Mouse (Mus musculus): ENCODE results near the gene Prss16. TPM values are rescaled to one million over a fixed set of nuclear protein-coding genes. Genes with fewer than 3 reads are reported as not detected.

Gene Prss16
- polyA plus RNA-seq (2015; fragmentation: Nextera tagmentation; extraction: Ambion mirVana) = 1.4 and 2.5 TPM in 2 replicates

GRCm38 (mm10) chr13:22009642-22010041 lies at the start of gene Prss16:
TSS of gene Prss16 (minus strand) at chr13:22009742.

GRCm38 (mm10) chr13:22042568-22043502 lies 33.3 kb upstream of the Prss16 start, which contains the start of the genes Hist1h2ag and Hist1h2bj:
TSS of gene Hist1h2ag (minus strand) at chr13:22042944.
TSS of gene Hist1h2bj (plus strand) at chr13:22043214.

GRCm38 (mm10) chr13:22041142-22041536 lies 31.6 kb upstream of the Prss16 start, which contains the start of gene Hist1h4i:
TSS of gene Hist1h4i (minus strand) at chr13:22041362.

GRCm38 (mm10) chr13:22035267-22036148 lies 26.0 kb upstream of the Prss16 start, which contains the start of the genes Hist1h2ah and Hist1h2bk:
TSS of gene Hist1h2ah (minus strand) at chr13:22035568.
TSS of gene Hist1h2bk (plus strand) at chr13:22035870.

GRCm38 (mm10) chr13:21980981-21981802 lies 28.4 kb downstream of the Prss16 start, which contains the start of gene Pom121l2:
TSS of gene Pom121l2 (plus strand) at chr13:21981194.

Other genes with a start within 250 kb of the Prss16 start
- 52.6 and 68.3 TPM in 2 replicates for gene Hist1h1b, start 229.1 kb downstream of the Prss16 start, polyA plus RNA-seq (2015; fragmentation: Nextera tagmentation; extraction: Ambion mirVana)
- 233 and 297 TPM in 2 replicates for gene Hist1h3i, start 226.4 kb downstream of the Prss16 start, polyA plus RNA-seq (2015; fragmentation: Nextera tagmentation; extraction: Ambion mirVana)
- 27.1 and 37.7 TPM in 2 replicates for gene Hist1h2an, start 222.5 kb downstream of the Prss16 start, polyA plus RNA-seq (2015; fragmentation: Nextera tagmentation; extraction: Ambion mirVana)
- gene Hist1h2bp, start 222.3 kb downstream of the Prss16 start, polyA plus RNA-seq (2015; fragmentation: Nextera tagmentation; extraction: Ambion mirVana) = 4.5 and 7.4 TPM in 2 replicates
- 43.0 and 51.7 TPM in 2 replicates for gene Hist1h2bq, start 199.5 kb downstream of the Prss16 start, polyA plus RNA-seq (2015; fragmentation: Nextera tagmentation; extraction: Ambion mirVana)
- not detected in 2 replicates for gene Hist1h2ao, start 199.3 kb downstream of the Prss16 start, polyA plus RNA-seq (2015; fragmentation: Nextera tagmentation; extraction: Ambion mirVana)
- gene Hist1h4m, start 198.0 kb downstream of the Prss16 start, polyA plus RNA-seq (2015; fragmentation: Nextera tagmentation; extraction: Ambion mirVana) = not detected in 2 replicates
- 24.4 and 26.3 TPM in 2 replicates for gene Hist1h4n, start 177.5 kb downstream of the Prss16 start, polyA plus RNA-seq (2015; fragmentation: Nextera tagmentation; extraction: Ambion mirVana)
- 7,403 and 9,418 TPM in 2 replicates for gene Hist1h2ap, start 176.2 kb downstream of the Prss16 start, polyA plus RNA-seq (2015; fragmentation: Nextera tagmentation; extraction: Ambion mirVana)
- 45.1 and 54.8 TPM in 2 replicates for gene Hist1h2br, start 176.0 kb downstream of the Prss16 start, polyA plus RNA-seq (2015; fragmentation: Nextera tagmentation; extraction: Ambion mirVana)
- gene Zfp184, start 64.6 kb downstream of the Prss16 start, polyA plus RNA-seq (2015; fragmentation: Nextera tagmentation; extraction: Ambion mirVana) = 1.5 and 1.9 TPM in 2 replicates
- not detected in 2 replicates for gene Pom121l2, start 28.5 kb downstream of the Prss16 start, polyA plus RNA-seq (2015; fragmentation: Nextera tagmentation; extraction: Ambion mirVana)
- 25.1 and 47.6 TPM in 2 replicates for gene Hist1h2ah, start 25.8 kb upstream of the Prss16 start, polyA plus RNA-seq (2015; fragmentation: Nextera tagmentation; extraction: Ambion mirVana)
- 3.8 and 5.7 TPM in 2 replicates for gene Hist1h2bk, start 26.1 kb upstream of the Prss16 start, polyA plus RNA-seq (2015; fragmentation: Nextera tagmentation; extraction: Ambion mirVana)
- 37.1 and 47.6 TPM in 2 replicates for gene Hist1h4i, start 31.6 kb upstream of the Prss16 start, polyA plus RNA-seq (2015; fragmentation: Nextera tagmentation; extraction: Ambion mirVana)
- gene Hist1h2ag, start 33.2 kb upstream of the Prss16 start, polyA plus RNA-seq (2015; fragmentation: Nextera tagmentation; extraction: Ambion mirVana) = 28.2 and 38.3 TPM in 2 replicates
- 13.1 and 14.6 TPM in 2 replicates for gene Hist1h2bj, start 33.5 kb upstream of the Prss16 start, polyA plus RNA-seq (2015; fragmentation: Nextera tagmentation; extraction: Ambion mirVana)
- gene Vmn1r188, start 74.7 kb upstream of the Prss16 start, polyA plus RNA-seq (2015; fragmentation: Nextera tagmentation; extraction: Ambion mirVana) = not detected in 2 replicates
- gene Vmn1r189, start 96.1 kb upstream of the Prss16 start, polyA plus RNA-seq (2015; fragmentation: Nextera tagmentation; extraction: Ambion mirVana) = not detected in 2 replicates
- gene Vmn1r191, start 174.2 kb upstream of the Prss16 start, polyA plus RNA-seq (2015; fragmentation: Nextera tagmentation; extraction: Ambion mirVana) = not detected in 2 replicates
- not detected in 2 replicates for gene Vmn1r192, start 181.4 kb upstream of the Prss16 start, polyA plus RNA-seq (2015; fragmentation: Nextera tagmentation; extraction: Ambion mirVana)
- gene Vmn1r193, start 213.4 kb upstream of the Prss16 start, polyA plus RNA-seq (2015; fragmentation: Nextera tagmentation; extraction: Ambion mirVana) = not detected in 2 replicates
- gene Vmn1r194, start 234.5 kb upstream of the Prss16 start, polyA plus RNA-seq (2015; fragmentation: Nextera tagmentation; extraction: Ambion mirVana) = not detected in 2 replicates

Data from spleen, postnatal 0 days (tissue).